Mouse (Mus musculus): ENCODE data around the gene Uri1.

Gene Uri1

DNA sequence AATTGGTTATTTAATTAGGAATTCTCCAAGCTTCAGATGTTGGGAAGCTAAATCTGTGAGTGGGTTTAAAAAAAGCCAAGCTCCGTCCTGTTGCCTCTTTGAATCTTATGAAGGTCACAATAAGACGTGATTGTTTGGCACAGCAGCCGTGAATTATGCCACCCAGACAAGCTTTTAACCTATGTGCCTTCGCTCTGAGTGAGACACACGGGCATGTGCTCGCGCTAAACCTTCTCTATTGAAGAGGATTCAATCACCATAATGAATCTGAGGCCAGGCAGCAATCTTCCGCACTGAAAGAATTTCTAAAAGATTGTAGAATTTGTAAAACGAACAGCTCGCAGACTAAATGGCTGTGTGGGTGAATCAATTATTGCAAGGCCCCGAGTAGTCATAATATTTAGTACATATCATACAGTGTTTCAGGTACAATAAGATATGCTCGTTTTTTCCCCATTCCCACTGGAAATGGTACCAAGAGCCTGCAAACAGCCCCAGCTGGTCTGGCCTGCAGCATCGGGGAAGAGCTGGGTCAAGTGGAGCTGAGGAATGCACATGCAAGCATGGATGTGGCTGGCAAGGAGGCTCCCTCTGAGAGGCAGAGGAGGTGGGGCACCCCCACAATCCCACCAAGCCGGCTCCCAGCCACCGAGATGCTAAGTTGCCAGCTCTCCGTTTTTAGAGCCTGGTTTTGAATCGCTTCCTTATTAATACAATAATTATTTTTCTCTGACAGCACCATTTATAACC is 101.5 kb downstream of the Uri1 start:
- DNase-seq (ENCODE audit: low read depth in 2 of 2, low spot score in 2 of 2), result no peak

DNA sequence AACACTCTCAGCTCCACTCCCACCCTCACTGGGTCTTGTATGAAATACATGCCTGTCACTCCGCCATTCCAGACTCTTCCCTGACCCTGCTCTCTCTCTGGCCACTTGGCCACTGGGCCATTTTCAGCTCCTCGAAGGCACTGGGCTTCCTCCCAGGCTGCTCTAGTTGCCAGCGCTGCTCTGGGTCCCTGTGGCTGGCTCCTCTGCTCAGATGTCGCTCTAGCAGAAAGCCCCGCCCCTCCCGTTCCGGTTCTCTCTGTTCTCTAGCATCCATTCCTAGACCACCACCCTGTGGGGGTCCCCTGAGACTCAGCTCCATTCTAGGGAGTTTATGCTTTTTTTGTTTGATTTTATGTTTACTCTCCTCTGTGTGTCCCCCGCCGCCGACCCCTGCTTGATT is 104.4 kb downstream of the Uri1 start:
- DNase-seq (ENCODE audit: low read depth in 2 of 2, low spot score in 2 of 2), result no peak

DNA sequence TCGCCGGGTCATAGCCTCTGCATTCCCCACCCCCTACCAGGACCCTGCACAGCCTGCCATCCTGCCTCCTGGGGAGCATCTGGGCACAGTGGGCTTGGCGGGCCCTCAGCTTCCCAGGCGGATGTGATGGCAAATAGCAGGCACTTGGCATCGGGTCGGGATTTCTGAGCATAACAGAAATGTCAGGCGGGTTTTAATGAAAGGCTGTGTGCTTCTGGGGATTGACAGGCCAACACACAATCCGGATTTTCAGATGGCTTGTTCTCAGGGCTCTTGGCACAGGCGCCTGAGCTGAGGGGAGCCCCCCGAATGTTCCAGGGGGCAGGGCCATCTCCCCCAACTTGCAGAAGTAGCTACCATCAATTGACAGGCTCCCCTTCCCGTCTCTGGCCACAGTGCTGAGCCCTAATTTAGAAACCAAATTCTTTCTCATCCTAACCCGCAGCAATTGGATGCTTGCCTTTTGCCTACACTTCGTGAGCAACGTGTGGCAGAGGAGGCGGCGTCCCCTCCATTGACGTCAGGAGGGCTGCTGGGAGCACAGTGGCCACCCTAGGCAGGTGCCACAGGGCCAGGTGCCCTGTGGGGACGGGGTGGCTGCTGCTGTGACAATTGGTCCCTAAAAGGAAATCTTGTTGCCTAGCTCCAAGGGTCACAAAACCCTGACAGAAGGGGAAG is 106.5 kb downstream of the Uri1 start:
- no peak for DNase-seq (ENCODE audit: low read depth in 2 of 2, low spot score in 2 of 2)

DNA sequence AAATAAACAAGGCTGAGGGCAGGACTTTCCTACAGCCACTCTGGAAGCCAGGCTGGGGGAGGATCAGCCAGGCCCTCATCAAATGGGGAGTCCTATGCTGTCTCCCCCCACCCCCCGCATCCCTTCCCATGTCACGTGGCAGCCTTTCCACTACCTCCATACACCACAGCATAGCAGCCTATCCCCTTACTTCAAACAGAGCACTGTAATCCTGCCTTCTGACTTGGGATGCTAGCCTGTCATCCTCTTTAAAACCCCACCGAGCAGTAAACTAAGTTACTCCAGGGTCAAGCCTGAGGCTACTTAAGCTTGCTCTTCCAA is 111.6 kb downstream of the Uri1 start:
- no peak for DNase-seq (ENCODE audit: low read depth in 2 of 2, low spot score in 2 of 2)

DNA sequence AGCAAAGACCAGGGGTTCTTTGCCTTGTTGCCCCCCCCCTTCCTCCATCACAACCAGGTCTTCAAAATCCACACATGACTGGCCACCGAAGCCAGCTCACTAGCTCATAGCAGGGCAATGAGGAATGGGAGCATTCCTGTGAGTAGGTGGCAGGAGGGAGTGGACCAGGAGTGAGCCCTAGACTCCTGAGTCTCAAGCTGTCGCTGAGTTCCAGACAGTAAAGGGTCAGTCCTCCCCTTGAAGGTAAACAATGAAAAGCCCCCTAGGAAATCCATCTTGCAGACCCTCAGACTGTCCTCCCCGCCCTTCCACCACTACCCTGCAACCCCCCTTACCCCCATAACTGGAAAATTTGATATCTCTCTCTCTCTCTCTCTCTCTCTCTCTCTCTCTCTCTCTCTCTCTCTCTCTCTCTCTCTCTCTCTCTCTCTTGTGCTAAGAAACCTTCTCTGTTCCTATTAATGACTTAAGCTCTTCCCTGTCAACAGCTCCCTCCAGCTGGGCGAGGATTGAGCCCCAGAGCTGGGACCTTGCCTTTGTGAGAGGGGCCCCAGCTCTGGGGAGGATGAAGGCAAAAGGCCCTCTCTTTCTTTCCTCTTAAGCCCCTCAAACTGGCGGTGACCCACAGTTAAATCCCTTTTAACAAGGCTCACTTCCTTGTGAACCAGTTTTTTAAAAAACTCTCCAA is 112.1 kb downstream of the Uri1 start:
- DNase-seq (ENCODE audit: low read depth in 2 of 2, low spot score in 2 of 2), result no peak

DNA sequence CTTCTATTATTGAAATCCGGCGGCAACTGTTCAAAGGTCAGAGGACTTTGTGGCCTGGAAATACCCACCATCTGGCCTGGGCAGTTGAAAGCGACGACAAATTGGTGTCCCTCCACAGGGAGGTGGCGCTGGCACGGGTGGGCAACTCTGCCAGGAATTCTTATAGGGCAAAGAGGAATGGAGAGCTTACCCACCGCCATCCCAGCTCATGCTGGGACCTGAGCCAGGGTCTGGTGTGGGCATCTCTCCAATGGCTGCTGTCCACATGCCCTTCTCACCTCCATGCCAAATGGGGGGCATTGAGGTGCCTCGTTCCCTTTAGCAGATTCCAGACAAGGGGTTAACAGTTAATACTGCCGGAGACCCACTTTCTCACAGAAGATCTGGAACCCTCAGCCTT is 113.2 kb downstream of the Uri1 start:
- DNase-seq (ENCODE audit: low read depth in 2 of 2, low spot score in 2 of 2), result no peak

Data from CD8-positive naive resting alpha-beta T cell, adult 2 months (primary cell).